Mouse (Mus musculus): ENCODE data around the gene Gm17409. TPM values are rescaled to one million over a fixed set of nuclear protein-coding genes. Genes with fewer than 3 reads are reported as not detected.

Gm17409 gene
- total RNA-seq, 2 experiments from 2014 or later = not detected

DNA sequence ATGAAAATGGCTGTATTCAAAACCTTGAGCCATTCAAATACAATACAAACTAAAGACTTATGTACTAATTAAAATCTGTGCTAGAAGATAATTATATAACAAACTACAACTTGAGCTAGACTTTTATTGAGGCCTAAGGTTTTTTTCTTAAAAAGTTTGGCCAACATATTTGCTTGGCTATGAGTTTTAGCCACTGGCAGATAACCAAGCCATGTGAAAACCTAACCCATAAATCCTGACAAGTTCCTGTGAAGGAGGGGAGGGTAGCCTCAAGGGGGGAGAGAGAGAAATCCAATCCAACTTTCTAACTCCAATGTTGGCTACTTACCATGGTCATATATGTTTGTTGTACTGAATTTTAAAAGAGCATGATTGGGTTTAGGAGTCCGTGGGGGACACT lies 48.6 kb downstream of the Gm17409 start:
- DNase-seq (ENCODE audit: low spot score in 2 of 2) = no peak
- intact Hi-C loops (cut with DNase I) = no loop called here

Other genes starting within 250 kb of the Gm17409 start
- gene Acvr1c, start 112.2 kb upstream of the Gm17409 start, total RNA-seq (2021) = 1 to 10 TPM; 6.2 to 7.3 TPM
- gene Acvr1, start 97.0 kb downstream of the Gm17409 start, total RNA-seq (2021) = 10 to 100 TPM; 32.7 to 33.8 TPM
- 10 to 100 TPM; 16.7 to 19.4 TPM for gene Upp2, start 97.2 kb downstream of the Gm17409 start, total RNA-seq (2021)